Mouse (Mus musculus) left cerebral cortex, postnatal 36 days (tissue): ENCODE measurements around the gene Vmp1. TPM values are rescaled to one million over a fixed set of nuclear protein-coding genes. Genes with fewer than 3 reads are reported as not detected.

ENCODE experiments used
- DNase-seq, 2 experiments: peaks; one replicate each; pipeline ENCODE4 v3.0.0; 2021 to 2022; ENCODE audit warnings: low spot score in 2 of 2, mixed read lengths in 1 of 2
- intact Hi-C: fragments of 180-260 bp; cut with DNase I; formaldehyde crosslinking; loops from one replicate; pipeline ENCODE4 v1.15.1; 2025
- total RNA-seq, 2 experiments: library from RNA; stranded (reverse); gene quantifications; 2 replicates each; pipeline ENCODE4 v1.2.3; 2021

Gene Vmp1
- total RNA-seq, 2 experiments from 2014 or later = 160 to 183 TPM

- intact Hi-C loops = no loop called here
- peak; percentile 22 to 35 for DNase-seq
Measured at GRCm38 (mm10) chr11:86590579-86590978, 93.1 kb downstream of the Vmp1 start.

GRCm38 (mm10) chr11:86590066-86590465 is 93.6 kb downstream of the Vmp1 start:
- no peak for DNase-seq
- intact Hi-C loops = no loop called here

- intact Hi-C loops = no loop called here
Measured at GRCm38 (mm10) chr11:86588583-86589298, 94.9 kb downstream of the Vmp1 start.

GRCm38 (mm10) chr11:86587830-86588229 is 95.8 kb downstream of the Vmp1 start:
- no peak for DNase-seq
- intact Hi-C loops = no loop called here

More at GRCm38 (mm10) chr11:86588583-86589298, 94.9 kb downstream of the Vmp1 start:
- no peak for DNase-seq

- intact Hi-C loops = no loop called here
- no peak for DNase-seq
Measured at GRCm38 (mm10) chr11:86586868-86587792, 96.5 kb downstream of the Vmp1 start.

GRCm38 (mm10) chr11:86586177-86586867 is 97.3 kb downstream of the Vmp1 start:
- DNase-seq = no peak
- intact Hi-C loops = no loop called here

GRCm38 (mm10) chr11:86585598-86585984 is 98.0 kb downstream of the Vmp1 start:
- DNase-seq = no peak
- intact Hi-C loops = no loop called here

- intact Hi-C loops = no loop called here
- no peak for DNase-seq
Measured at GRCm38 (mm10) chr11:86584898-86585597, 98.6 kb downstream of the Vmp1 start.

- intact Hi-C loops = no loop called here
- no peak for DNase-seq
Measured at GRCm38 (mm10) chr11:86583990-86584897, 99.4 kb downstream of the Vmp1 start.

GRCm38 (mm10) chr11:86583313-86583825 is 100.3 kb downstream of the Vmp1 start:
- intact Hi-C loops = no loop called here
- DNase-seq = no peak

- intact Hi-C loops = no loop called here
- no peak for DNase-seq
Measured at GRCm38 (mm10) chr11:86582543-86583260, 100.9 kb downstream of the Vmp1 start.

GRCm38 (mm10) chr11:86581943-86582542 is 101.6 kb downstream of the Vmp1 start:
- DNase-seq = no peak
- intact Hi-C loops = no loop called here

GRCm38 (mm10) chr11:86581250-86581753 is 102.3 kb downstream of the Vmp1 start:
- intact Hi-C loops = no loop called here
- no peak for DNase-seq

- intact Hi-C loops = no loop called here
- DNase-seq = no peak
Measured at GRCm38 (mm10) chr11:86580319-86581113, 103.1 kb downstream of the Vmp1 start.

GRCm38 (mm10) chr11:86579731-86580318 is 103.8 kb downstream of the Vmp1 start:
- DNase-seq = no peak
- intact Hi-C loops = loop anchor here (10.0 kb wide), 1 partner anchor 435 kb away; no protein-coding TSS in a partner anchor
